Mouse (Mus musculus): ENCODE results near the gene Ptprf.

The Ptprf gene

DNA sequence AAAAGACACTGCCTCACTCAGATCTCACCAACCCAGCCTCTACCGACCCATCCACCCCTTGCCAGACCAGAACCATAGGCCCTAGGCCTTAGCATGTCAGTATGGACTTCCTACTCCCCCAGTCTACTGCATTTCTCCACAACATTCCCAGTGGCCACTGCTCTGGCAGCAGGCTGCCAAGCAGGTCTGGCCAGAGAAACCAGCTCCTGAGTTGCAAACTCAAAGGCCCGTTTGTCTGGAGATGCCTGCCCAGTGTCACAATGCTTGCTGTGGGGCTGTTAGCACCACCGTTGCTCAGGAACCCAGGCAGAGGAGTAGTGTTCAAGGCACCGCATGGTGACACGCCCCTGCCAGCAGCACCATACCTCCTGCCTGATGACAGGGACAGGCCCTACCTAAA, 5.0 kb downstream of the Ptprf start:
- no peak for DNase-seq (ENCODE audit: low spot score in 2 of 2)

DNA sequence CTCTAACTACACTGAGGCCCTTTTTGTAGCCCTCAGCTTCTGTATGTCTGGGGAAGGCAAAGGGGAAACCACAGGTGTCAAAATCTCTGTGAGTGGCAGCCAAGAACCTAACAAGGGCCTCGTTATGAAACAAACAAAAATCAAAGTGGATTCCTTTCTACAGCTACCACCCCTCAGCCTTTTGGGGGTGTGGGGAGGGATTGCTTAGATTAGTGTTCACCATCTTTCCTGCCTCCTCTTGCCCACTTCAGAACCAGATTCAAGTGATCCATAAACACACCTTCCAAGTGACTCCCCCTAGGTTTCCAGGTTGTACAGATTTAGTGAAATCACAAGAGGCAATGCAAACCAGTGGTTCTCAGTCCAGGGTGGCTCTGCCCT, 9.0 kb downstream of the Ptprf start:
- DNase-seq (ENCODE audit: low spot score in 2 of 2): no peak

DNA sequence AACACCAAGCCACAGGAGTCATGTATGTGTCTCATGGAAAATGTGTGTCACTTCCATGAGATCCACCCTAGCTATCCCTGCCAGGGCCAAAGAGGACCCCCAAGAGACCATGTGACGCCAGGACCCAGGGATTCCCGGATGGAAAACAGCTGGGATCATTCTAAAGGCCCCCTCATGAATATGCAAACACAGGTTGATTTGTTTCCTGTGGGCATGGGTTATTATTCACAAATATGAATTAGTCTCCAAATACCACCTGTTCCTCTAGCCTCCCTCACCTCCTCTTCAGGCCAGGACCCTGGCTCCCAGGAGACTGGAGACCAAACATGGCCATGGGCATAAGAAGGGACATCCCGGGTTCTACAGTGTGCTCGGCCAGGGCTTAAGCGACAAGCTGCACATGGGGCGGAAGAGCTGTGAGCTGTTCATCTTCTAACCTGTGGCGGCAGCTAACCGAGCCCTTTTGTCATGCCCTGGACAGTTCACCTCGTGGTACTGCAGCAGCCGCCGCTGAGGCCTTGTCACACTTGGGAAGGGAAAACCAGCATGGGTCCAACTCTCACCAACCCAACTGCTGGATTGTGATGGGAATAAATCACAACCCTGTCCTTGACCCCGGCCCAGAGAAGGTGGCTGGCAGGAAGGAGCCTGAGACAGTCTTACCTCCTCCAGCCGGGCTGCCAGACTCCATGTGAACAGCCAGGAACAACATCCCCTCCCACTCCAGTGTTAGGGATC, 9.6 kb downstream of the Ptprf start:
- DNase-seq (ENCODE audit: low spot score in 2 of 2): no peak

DNA sequence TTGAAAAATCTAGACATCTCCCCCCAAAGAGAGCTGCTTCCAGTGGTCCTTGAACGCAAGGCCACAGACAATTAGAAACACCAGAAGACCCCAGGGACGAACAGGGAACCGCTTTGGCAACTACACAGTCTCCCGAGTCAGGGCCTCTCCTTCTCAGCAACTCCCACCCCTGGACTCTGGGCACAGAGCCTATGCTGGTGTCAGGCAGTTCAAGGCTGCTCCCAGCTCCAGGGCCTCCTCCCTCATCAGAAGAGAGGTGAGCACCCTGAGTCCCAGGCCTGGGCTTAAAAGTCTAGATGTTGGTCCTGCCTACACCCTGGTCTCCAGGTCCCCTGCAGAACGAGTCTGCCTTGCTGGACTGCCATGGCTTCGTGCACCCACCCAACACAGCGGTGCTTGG, 10.7 kb downstream of the Ptprf start:
- DNase-seq (ENCODE audit: low spot score in 2 of 2): no peak

DNA sequence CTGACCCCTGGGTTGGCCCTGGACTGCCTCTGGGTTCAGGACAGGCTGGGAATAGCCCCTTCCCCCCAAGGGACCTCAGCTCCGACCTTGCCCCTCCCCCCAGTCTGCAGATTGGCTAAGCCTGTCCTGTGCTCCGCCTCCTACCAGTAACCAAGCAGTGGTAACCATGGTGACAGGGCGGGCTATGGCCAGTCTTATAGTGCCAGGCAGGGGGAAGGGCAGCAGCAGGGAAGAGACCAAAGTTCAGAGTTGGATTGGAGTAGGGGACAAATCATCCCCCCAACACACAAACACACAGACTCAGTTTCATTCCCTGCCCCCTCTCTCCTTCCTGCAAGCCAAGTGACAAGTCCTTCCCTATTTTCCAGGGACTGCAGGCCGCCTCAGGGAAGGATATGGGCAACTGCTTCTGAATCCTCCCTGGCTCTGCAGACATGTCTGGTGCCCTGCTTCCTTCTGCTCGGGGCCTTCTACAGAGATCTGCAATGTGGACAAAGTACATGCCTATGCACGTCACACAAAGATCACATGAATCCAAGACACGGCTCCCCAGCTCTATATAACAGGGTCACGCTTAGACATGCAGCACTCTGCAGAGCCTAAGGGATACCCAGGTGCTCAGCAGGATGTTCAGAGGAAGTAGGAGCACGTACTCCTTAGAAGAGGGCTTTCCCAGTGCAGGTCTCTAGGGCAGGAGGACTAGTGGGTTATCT, 14.5 kb downstream of the Ptprf start:
- DNase-seq (ENCODE audit: low spot score in 2 of 2): peak; percentile 59 to 66

DNA sequence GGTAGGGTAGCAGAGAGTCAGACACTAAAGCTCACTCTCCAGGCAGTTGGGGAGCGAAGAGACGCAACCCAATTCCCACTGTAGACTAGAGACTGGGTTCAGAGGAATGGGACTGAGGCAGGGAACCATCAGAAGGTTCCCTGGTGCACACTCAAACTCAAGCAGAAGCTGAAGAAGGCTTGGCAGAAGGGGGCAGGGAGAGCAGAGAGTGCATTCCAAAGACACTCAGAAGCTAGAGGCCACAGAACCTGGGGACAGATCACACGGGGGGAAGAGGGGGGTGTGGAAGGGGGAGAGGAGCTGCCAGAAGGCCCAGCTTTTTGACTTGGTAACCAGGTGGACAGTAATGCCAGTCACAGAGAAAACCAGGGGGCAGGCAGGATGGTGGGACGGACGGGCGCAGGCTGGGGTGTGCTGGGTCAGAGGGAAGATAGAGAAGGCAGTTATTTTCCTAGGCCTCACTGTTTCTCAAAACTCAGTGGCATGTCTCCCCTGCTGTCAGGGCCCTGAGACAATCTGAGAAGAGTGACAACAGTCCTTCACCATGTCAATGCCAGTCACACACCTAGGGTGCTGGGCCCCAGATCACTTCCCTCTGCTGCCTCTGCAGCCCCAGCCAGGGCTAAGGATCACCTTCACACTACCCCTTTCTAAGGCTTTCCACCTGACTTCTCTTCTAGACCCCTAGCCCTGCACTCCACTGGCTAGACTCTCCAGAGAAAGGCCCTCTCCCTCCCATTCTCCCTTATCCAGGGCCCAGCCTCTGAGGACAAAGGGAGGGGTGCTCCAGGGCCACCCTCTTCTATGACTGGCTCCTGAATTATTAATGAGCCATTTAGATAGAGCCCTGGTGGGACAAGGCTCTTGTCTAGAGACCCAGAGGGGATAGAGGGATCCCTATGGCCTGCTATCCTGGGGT, 15.3 kb downstream of the Ptprf start:
- DNase-seq (ENCODE audit: low spot score in 2 of 2): no peak

DNA sequence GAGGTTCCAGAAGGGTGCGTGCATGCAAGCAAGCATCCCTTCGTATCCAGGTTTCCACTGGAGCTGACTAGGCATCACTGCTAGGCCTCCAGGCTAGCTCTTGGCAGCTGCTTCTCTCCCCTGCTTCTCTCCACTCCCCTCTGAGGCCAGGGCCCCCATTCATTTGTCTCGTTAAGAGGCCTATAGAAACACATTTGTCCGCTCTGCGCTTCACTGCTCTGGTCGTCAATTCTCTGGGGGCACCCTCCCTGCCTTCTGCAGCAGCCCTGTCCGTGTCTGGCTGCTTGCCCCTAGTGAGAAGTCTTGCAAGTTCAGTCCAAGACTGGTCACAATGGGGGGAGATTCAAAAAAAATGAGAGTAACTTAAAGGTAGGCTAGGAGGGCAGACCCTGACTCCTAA, 16.7 kb downstream of the Ptprf start:
- no peak for DNase-seq (ENCODE audit: low spot score in 2 of 2)

DNA sequence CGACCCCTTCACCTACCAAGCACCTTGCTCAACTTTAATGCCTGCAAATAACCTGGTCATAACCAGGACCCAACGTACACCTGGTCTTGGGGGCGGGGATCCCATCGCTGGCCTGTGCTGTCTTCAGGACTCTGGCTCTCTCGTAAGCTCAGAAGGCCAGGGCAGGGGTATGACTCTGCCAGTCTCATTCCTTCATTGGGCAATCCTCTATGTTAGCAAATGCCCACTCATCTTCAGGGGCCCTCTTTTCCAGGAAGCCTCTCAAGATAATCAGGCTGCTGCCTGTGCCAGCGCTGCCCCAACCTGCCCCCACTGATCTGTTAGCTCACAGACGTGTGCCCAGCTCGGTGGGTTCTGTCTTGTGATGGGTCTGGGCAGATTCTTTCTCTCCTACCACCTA, 17.2 kb downstream of the Ptprf start:
- DNase-seq (ENCODE audit: low spot score in 2 of 2): no peak

DNA sequence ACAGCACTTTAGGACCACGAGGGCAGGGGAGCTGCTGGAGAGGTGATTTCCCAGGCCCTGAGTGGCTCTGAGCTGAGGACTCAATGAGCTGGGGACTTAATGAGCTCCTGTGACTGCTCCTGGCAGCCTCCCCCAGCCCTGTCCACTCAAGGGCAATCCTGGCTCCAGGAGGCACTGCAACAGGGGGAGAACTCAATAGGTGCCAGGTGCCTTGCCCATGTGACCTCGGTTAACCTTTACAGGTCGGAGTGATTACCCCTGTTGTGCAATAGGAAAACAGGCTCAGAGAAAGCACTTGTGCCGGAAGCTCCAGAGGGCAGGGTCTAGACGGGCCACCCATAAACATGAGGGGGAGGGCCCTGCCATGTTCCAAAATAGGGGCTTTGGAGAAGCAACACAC, 17.7 kb downstream of the Ptprf start:
- no peak for DNase-seq (ENCODE audit: low spot score in 2 of 2)

DNA sequence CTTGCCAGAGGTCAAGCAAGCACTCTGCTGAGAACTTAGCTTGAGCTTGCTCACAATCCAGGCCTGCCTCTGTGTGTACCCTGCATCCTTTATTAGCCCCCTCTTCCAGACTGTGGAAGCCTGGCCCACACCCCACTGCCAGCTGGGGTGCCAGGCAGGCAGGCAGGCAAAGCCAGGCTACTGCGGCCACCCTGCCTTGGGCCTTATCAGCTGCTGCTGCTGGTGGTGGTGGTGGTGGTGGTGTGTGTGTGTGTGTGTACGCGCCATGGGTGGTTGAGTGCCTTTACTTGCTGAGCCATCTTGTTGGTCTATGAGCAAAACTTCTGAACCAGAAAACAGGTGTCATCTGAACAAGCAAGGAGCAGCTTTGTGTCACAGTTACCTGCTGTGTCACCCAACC, 18.3 kb downstream of the Ptprf start:
- DNase-seq (ENCODE audit: low spot score in 2 of 2): no peak

DNA sequence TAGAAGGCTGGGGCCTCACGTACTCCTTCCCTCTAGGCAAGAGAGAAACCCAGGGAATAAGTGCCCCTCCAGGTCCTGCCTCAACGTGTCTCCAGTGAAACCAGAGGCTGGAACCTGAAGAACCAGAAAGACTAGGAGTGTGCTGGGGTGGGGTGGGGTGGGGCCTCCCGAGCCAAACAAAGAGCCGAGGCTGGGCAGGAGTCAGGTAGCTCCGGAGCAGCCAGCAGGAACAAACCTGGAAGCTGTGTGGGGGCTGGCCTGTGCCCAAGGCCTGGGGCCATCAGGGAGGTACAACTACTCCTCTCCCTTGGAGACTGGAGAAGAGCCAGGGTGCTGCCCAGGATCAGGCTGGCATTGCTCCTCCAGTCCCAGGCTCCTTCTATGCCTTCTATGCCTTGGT, 18.9 kb downstream of the Ptprf start:
- DNase-seq (ENCODE audit: low spot score in 2 of 2): no peak

DNA sequence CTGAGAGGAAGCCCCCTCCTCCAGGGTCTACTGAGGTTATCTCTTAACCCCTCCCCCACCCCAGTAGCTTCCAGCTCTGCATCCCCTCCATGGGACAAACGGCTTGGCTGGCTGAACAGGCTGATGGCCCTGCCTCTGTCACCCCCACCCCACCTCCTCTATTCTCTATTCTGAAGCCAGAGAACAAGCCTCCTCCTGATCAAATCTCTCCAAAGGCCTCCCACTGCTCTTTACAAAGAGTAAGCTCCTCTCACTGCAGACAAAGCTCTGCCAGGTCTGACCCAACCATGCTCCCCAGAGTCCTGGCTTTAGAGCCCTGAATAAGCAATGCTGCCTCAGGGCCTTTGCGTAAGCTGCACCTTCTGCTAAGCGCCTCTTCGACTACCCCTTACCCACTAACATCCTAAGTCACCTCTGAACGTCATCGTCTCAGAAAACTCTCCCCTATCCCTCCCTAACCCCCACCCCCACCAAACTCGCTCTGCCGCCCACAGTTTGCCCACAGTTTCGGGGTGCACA, 19.6 kb downstream of the Ptprf start:
- DNase-seq (ENCODE audit: low spot score in 2 of 2): no peak

DNA sequence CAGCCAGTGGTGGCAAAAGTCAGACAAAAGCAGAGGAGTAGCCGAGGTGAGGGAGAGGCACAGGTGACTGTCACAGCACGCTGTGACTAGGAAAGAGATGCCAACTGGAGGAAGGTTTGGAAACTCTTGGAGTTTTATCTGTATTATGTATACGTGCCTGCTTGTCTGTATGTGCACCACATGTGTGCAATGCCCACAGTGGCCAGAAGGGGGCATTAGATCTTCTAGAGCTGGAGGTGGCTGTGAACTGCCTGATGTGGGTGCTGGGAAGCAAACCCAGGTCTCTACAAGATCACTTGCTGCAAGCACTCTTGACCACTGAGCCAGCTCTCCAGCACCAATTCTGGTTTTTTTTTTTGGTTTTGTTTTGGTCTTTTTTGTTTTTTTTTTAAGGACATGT, 20.5 kb downstream of the Ptprf start:
- no peak for DNase-seq (ENCODE audit: low spot score in 2 of 2)

DNA sequence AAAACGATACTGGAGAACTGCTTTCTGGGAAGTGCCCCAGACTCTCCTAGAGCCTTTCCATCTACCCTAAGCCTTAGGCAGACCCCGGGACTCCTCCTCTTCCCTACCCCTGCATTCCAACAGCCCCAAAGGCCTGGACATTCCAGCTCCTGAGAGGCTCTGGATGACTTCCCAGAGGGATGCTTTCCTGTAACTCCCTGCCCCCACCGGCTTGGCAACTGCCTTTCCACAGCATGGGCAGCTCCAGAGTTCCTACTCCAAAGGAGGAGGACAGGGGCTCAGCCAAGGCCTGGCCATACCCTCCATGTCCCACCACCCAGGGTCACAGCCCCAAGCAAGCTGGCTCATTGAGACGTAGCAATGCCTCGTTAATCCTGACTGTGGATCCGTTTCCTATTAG, 21.2 kb downstream of the Ptprf start:
- DNase-seq (ENCODE audit: low spot score in 2 of 2): no peak

DNA sequence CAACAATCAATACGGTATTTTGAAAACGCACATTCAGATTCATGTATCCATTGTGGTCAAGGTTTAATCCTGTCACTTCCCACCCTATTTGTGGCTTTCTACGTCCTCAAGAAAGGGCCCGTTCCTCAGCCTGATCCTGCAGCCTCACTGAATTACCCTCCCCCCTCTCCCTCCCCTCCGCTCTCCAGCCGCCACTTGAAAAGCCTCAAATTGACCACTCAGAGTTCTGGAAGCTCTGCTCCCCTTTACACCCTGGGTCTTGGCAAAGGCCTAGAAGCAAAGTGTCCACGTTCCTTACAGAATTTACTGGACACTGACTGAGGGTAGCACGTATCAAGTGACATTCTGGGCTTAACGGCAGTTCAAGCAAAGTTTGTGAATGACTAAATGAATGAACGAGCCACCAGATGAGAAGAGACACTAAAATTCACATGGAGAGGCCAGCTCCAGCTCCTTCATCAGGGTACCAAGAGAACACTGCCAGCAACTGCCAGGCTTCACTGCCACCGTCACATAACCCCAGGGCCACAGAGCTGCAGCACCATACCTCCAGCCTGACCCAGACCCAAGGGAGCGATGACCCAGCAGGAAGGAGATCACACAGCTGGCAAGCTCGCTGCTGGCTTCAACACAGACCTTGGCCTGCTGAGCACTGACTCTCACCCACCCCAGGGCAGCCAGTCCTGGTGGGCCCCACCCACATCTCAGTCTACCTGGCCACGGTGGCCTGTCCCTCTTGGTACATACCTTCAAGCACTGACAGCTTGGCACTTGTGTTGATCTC, 22.6 kb downstream of the Ptprf start:
- no peak for DNase-seq (ENCODE audit: low spot score in 2 of 2)

DNA sequence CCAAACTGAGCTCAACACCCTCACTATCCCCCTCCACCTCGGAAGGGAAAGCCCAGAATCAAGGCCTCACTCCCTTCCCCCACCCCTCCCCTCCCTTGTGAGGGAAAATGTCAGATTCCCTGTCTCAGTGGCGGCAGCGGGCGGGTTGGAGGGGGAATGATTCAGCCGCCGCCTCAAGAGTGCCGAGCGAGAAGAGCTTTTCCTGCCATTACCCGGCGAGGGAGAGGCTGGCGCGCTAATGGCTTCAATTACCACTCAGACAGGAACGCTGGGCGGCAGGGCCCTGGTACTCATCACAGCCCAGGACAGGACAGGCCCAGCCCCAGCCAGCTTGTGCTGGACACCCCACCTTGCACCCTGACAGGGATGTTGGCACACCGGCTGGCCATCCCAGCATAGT, 25.6 kb downstream of the Ptprf start:
- DNase-seq (ENCODE audit: low spot score in 2 of 2): no peak

DNA sequence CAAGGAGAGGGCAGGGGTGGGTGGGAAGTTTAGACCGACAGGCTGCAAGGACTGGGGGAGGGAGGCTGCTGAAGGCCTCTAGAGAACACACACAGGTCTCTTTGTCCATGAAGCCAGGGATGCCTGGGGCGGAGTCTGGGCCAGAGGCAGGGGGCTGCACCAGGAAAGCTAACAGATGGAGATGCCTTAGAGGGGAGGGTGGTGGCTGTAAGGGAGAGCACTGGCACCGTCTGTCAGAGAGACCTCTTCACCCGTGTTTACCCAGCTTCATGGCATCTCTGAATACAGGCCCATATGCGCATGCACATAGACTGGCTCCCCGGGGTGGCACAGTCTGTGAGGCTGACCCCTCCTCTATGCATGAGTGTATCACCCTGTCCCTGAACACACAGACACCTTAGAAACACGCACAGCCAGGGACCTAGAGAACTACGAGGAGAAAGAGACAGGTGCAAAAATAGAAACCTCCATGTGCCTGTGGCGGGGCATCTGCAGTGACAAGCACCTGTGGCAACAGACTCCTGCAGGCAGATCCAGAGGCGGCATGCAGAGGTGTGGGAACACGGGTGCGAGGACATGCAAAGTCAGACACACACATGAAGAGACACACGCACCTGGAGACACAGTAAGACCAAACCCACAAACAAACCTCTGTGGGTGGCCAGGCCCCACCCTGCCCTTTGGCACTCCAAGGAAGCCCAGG, 29.3 kb downstream of the Ptprf start:
- DNase-seq (ENCODE audit: low spot score in 2 of 2): no peak

DNA sequence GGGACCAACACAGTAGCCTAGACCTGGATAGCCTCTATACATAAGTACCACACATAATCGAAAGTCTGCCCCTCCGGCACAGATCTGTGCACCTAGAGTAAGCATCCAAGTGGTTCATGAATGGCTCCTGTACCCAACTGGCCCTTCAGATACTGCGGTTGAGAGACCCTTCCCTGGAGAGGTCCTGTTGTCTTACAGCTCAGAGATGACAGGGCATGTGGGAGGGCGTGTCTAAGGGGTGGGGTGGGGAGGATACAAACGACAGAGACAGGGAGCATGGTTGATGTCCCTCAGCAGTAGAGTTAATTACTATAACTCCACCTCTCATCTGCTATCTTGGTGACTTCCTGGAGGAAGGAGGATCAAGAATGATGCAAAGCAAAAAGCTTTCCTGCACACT, 29.9 kb downstream of the Ptprf start:
- DNase-seq (ENCODE audit: low spot score in 2 of 2): no peak

DNA sequence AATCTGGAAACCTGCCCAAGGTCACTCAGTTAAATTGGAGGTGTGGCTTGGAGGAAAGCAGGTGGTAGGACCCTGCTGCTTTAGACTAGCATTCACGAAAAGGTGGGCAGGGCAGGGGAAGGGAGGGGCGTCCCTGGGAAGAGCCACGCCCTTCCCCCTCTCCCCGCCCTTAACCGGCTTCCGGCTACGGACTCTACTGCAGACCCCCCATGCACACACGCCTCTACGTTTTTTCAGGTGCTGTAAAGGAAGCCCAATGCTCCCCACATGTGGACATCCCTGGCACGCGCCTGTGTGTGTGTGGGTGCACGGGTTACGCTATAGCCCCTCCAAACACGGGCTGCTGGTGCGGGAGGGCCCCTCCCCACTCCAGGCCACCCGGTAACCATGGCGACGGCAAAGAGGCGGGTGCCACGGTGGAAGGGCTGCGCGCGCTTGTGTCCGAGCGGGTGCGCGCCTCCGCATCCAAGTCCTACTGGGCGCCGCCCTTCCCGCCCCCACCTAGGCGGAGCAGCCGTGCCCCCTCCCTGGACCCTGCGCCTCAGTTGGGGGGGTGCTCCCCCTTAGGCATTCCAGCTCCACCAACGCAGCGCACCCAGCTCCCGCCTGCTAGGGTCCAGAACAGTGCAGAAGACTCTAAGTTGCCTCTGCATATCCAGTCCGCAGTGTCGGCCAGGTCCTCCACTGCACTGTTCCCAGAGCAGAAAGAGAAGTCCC, 30.5 kb downstream of the Ptprf start:
- DNase-seq (ENCODE audit: low spot score in 2 of 2): peak in 1 of 2 experiments; percentile 54

DNA sequence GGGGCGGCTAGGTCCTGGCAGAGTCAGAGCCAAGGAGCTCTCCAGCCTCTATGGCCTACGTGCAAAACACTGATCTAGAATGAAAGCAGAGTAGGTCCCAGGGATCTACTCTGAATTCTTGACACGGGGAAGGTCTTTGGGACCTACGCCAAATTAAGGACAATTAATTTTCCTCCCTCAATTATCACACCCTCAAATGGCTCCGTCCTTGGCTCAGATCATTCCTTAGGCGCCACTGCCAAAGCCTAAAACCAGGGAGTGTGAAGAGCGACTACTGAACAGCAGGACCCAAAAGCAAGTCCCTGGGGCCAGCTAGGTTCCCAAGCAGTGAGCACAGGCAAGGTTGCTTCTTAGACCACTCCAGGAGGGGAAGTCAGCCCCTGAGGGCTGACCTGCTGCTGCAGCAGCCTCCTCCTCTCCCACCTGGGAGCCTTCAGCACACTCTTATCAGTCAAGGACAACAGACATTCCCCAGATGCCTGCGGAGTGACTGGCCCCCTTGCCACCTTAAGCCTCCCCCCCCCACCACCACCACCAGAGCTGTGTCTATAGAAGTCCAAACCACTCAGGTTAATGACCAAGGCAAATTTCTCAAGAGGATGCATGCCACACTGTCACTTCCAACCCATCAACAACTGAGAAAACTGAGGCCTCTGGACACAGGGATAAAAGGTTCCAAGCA, 31.3 kb downstream of the Ptprf start:
- DNase-seq (ENCODE audit: low spot score in 2 of 2): no peak
